Mouse (Mus musculus) thymus, adult 2 months (tissue): ENCODE measurements around the gene Trim28.

ENCODE experiments used
- CTCF ChIP-seq: fragments of 200-500 bp; IDR thresholded peaks from 2 replicates; pipeline ENCODE4 v1.5.1; 2012; ENCODE audit warnings: mild to moderate bottlenecking, control low read depth, low read length, moderate library complexity, borderline replicate concordance; ENCODE audit not compliant: control insufficient read depth, poor library complexity, insufficient read depth; ENCODE audit errors: extremely low read depth
- POLR2A ChIP-seq: fragments of 200-500 bp; IDR thresholded peaks from 2 replicates; pipeline ENCODE4 v1.6.1; 2012; ENCODE audit warnings: mild to moderate bottlenecking, low read length, control low read depth, moderate library complexity; ENCODE audit not compliant: control insufficient read depth, poor library complexity, insufficient read depth; ENCODE audit errors: extremely low read depth

DNA sequence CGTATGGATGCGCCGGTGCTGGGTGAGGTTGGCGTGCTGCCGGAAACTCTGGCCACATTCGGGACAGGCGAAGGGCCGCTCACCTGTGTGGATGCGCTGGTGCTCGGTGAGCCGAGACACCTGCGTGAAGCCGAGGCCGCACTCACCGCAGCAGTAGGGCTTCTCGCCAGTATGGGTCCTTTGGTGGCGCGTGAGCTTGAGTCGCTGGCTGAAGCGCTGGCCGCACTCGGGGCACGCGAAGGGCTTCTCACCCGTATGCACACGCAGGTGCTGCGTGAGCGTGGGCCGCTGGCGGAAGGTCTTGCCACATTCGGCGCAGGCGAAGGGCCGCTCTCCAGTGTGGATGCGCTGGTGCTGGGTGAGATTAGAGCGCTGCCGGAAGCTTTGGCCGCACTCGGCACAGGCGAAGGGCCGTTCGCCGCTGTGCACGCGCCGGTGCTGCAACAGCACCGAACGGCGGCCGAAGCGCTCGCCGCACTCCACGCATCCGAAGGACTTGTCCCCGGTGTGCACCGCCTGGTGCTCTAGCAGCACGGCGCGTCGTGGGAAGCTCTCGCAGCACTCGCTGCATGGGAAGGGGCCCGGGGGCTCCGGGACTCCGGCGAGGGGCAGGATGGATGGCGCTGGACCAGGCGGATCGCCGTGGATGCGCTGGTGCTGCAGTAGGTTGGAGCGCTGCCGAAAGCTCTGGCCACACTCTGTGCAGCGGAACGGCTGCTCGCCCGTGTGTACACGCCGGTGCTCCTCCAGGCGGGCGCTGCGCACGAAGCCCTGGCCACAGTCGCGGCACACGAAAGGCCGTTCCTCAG is 44.7 kb downstream of the Trim28 start:
- TF ChIP-seq POLR2A (no peak), CTCF (no peak)
